Comparison of ENCODE assay signal across 9 mouse cellular contexts in the genomic region with DNA sequence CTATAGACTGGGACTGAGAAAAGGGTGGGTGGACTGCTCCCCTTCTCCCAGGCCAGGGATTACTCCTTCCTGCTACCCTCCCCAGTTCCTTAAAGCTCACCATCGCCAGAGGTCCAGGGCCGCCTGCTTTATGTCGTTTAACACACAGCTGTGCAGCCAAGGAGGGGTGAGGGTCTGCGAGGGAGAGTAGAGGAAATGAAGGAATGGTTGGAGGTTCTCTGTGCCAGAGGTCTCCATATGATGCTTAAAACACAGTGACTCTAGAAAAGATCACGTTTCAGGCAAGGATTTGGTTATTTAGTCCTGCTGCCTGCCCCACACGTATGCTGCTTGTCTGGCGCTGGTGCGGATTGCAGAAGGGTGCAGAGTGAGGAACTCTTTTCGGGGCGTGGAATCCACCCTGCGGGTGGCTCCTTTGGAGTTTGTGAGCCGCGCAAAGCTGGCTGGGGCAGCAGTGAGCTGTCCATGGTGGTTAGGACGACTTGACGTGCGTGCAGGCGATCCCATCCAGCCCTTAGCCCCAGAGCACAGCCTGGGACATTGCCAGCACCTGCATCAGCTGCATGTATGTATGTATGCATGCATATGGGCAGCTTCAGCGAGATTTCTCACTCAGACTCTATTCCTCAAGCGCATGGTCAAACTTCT. TPM values are rescaled to one million over a fixed set of nuclear protein-coding genes. Genes with fewer than 3 reads are reported as not detected.
DNase-seq lines count a peak whose midpoint lies in the region; ATAC-seq lines count a peak whose summit lies in the region.
"Had no signal": no experiment of that assay in that cellular context is flagged by ENCODE, and none has a peak within 500 bp of the region (broad histone marks: within the 10 kb centered on the region; RNA-seq: fewer than 3 reads in every experiment).

No protein-coding gene starts in this region.

- peak; percentile 77 for ATAC-seq in kidney, embryonic 16.5 days (ENCODE audit: low FRiP score, low TSS enrichment)
- no peak for ATAC-seq in midbrain, embryonic 12.5 days (ENCODE audit: low FRiP score, low read depth)

- peaks cover 36% of the 10 kb centered on the region for H3K27me3 ChIP-seq in kidney, embryonic 16.5 days (ENCODE audit: insufficient read depth, low read length)
- peaks cover 52% of the 10 kb centered on the region for H3K27me3 ChIP-seq in midbrain, embryonic 12.5 days

- H3K4me1 ChIP-seq in kidney, embryonic 16.5 days (ENCODE audit: insufficient read depth, low read length), result 0 out of 2 replicates have a peak, but pooled peaks cover 4% of the 10 kb centered on the region
- peaks cover 11% of the 10 kb centered on the region for H3K4me1 ChIP-seq in midbrain, embryonic 12.5 days

- H3K27ac ChIP-seq in kidney, embryonic 16.5 days (ENCODE audit: low read length), result no peak overlapping the region
- no peak overlapping the region for H3K27ac ChIP-seq in midbrain, embryonic 12.5 days (replicated peaks)
- H3K27ac ChIP-seq: macrophage had no signal

- 2% methylated on average over 19 of the region's 19 CpGs for WGBS in kidney, embryonic 16.5 days
- WGBS in midbrain, embryonic 12.5 days, result 4% methylated on average over 19 of the region's 19 CpGs

- no peaks in the 10 kb centered on the region for H3K9me3 ChIP-seq in kidney, embryonic 16.5 days (ENCODE audit: low read length)
- no peaks in the 10 kb centered on the region for H3K9me3 ChIP-seq in midbrain, embryonic 12.5 days

- H3K4me2 ChIP-seq in kidney, embryonic 16.5 days (replicated peaks; ENCODE audit: low read depth, low read length), result no peak overlapping the region
- H3K4me2 ChIP-seq in midbrain, embryonic 12.5 days (replicated peaks), result peak overlapping the region; percentile 22; the same call in 1 of the 2 replicates

- no peaks in the 10 kb centered on the region for H3K36me3 ChIP-seq in kidney, embryonic 16.5 days (ENCODE audit: insufficient read depth, low read length)
- no peaks in the 10 kb centered on the region for H3K36me3 ChIP-seq in midbrain, embryonic 12.5 days

- no peak overlapping the region for H3K4me3 ChIP-seq in kidney, embryonic 16.5 days (ENCODE audit: low read length)
- H3K4me3 ChIP-seq in midbrain, embryonic 12.5 days, result no peak overlapping the region

- no peak for DNase-seq in kidney, adult 9 months
- peak; percentile 68 for DNase-seq in adrenal gland, postnatal 14 days
- DNase-seq in forelimb bud, embryonic 11.5 days (ENCODE audit: low read depth, low spot score), result peak; percentile 71
- DNase-seq in cerebellum, adult 11-12 months, result no peak
- DNase-seq in layer of hippocampus, adult 9-11 months, result no peak
- no peak for DNase-seq in right cerebral cortex, adult 2 months (ENCODE audit: low spot score in 2 of 2)

- H3K9ac ChIP-seq in kidney, embryonic 16.5 days (replicated peaks; ENCODE audit: low read length), result no peak overlapping the region
- H3K9ac ChIP-seq in midbrain, embryonic 12.5 days (replicated peaks), result no peak overlapping the region

RNA-seq across cellular contexts. Expression of a gene that starts 4.3 kb away (rescaled TPM):
- 1.3 TPM in 2 replicates for polyA plus RNA-seq in kidney, embryonic 16.5 days (2015; fragmentation: Nextera tagmentation; extraction: Ambion mirVana)
- total RNA-seq in adrenal gland, postnatal 14 days (2021), result 0.56 and 1.1 TPM in 2 replicates
- polyA plus RNA-seq in midbrain, embryonic 12.5 days (2016; fragmentation: Nextera tagmentation; extraction: Ambion mirVana), result 0.85 and 1.2 TPM in 2 replicates
- polyA plus RNA-seq: macrophage had no signal

Comparison
In these comparisons a context has a peak if more than half of its experiments do, and no peak if none do; other contexts are left out.
1. DNase-seq: peak in adrenal gland, postnatal 14 days (single experiment) and forelimb bud, embryonic 11.5 days (single experiment); none in kidney, adult 9 months (single experiment), cerebellum, adult 11-12 months (single experiment), layer of hippocampus, adult 9-11 months (single experiment) and right cerebral cortex, adult 2 months (0 of 2).